In the genomic region with DNA sequence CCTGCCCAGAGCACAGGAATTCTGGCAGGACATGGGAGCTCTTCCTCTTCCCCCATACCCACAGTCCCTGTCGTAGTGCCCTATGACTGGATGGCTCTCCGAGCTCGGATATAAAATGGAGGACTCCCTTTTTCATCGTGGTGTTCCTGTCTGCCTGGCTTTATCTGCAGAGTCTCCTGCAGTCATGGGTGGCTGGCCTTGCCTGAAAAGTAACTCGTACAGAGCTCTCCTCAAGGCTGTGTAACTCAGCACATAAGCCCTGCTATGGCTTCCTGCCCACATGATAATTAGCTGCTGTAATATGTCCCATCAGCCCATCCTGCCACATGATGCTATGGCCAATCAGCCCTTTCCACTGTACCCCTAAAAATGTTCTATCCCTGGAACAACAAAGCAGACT, we compare ENCODE assay signal across 21 mouse cellular contexts.
"Had no signal": no experiment of that assay in that cellular context is flagged by ENCODE, and none has a peak within 500 bp of the region (broad histone marks: within the 10 kb centered on the region; RNA-seq: fewer than 3 reads in every experiment).

No protein-coding gene starts in this region.

- H3K4me3 ChIP-seq: limb, embryonic 12.5 days; limb, embryonic 15.5 days; lung, embryonic 15.5 days; megakaryocyte, embryonic 14.5 days; midbrain, embryonic 10.5 days; midbrain, embryonic 15.5 days; neural tube, embryonic 12.5 days; neural tube, embryonic 15.5 days; stomach, embryonic 15.5 days had no signal

- H3K27ac ChIP-seq: limb, embryonic 12.5 days; limb, embryonic 15.5 days; liver, embryonic 14.5 days; lung, embryonic 15.5 days; midbrain, embryonic 10.5 days; midbrain, embryonic 15.5 days; neural tube, embryonic 12.5 days; neural tube, embryonic 15.5 days; stomach, embryonic 15.5 days had no signal

- H3K27me3 ChIP-seq: limb, embryonic 12.5 days; limb, embryonic 15.5 days; lung, embryonic 15.5 days; midbrain, embryonic 15.5 days; neural tube, embryonic 12.5 days; neural tube, embryonic 15.5 days; stomach, embryonic 15.5 days had no signal

- H3K4me2 ChIP-seq: limb, embryonic 12.5 days; limb, embryonic 15.5 days; liver, embryonic 11.5 days; lung, embryonic 15.5 days; midbrain, embryonic 15.5 days; neural tube, embryonic 12.5 days; neural tube, embryonic 15.5 days; stomach, embryonic 15.5 days had no signal

- H3K36me3 ChIP-seq: limb, embryonic 12.5 days; limb, embryonic 15.5 days; lung, embryonic 15.5 days; midbrain, embryonic 10.5 days; midbrain, embryonic 15.5 days; neural tube, embryonic 12.5 days; neural tube, embryonic 15.5 days; stomach, embryonic 15.5 days had no signal

- DNase-seq: kidney, adult 8-10 months; kidney, postnatal 25 days; left cerebral cortex, postnatal 4 days; liver, postnatal 0 days; lung, postnatal 10 days; lung, postnatal 36 days; retina, postnatal 1 day; right cerebral cortex, postnatal 25 days; thymus, postnatal 25 days had no signal

- ATAC-seq: intestine, postnatal 0 days; liver, postnatal 0 days; midbrain, embryonic 15.5 days had no signal

- H3K4me1 ChIP-seq: midbrain, embryonic 15.5 days; neural tube, embryonic 12.5 days; neural tube, embryonic 15.5 days; stomach, embryonic 15.5 days had no signal

- H3K9ac ChIP-seq: limb, embryonic 12.5 days; limb, embryonic 15.5 days; liver, embryonic 14.5 days; liver, postnatal 0 days; lung, embryonic 15.5 days; midbrain, embryonic 15.5 days; neural tube, embryonic 12.5 days; neural tube, embryonic 15.5 days; stomach, embryonic 15.5 days had no signal

- H3K9me3 ChIP-seq: limb, embryonic 15.5 days; lung, embryonic 15.5 days; megakaryocyte, embryonic 14.5 days; midbrain, embryonic 10.5 days; midbrain, embryonic 15.5 days; neural tube, embryonic 12.5 days; stomach, embryonic 15.5 days had no signal
